Mouse (Mus musculus): ENCODE results near the gene H2afy2. TPM values are rescaled to one million over a fixed set of nuclear protein-coding genes. Genes with fewer than 3 reads are reported as not detected.

H2afy2 gene
- total RNA-seq (2021): 9.8 and 11.3 TPM in 2 replicates
- long read RNA-seq, transcript H2afy2-201 (9 exons, 2,175 nt): major isoform, 14 of 16 reads
- long read RNA-seq, partial matches to known transcripts: 1 of 16 reads
- long read RNA-seq, other reads (novel, unspliced or antisense): 1 of 16 reads

DNA sequence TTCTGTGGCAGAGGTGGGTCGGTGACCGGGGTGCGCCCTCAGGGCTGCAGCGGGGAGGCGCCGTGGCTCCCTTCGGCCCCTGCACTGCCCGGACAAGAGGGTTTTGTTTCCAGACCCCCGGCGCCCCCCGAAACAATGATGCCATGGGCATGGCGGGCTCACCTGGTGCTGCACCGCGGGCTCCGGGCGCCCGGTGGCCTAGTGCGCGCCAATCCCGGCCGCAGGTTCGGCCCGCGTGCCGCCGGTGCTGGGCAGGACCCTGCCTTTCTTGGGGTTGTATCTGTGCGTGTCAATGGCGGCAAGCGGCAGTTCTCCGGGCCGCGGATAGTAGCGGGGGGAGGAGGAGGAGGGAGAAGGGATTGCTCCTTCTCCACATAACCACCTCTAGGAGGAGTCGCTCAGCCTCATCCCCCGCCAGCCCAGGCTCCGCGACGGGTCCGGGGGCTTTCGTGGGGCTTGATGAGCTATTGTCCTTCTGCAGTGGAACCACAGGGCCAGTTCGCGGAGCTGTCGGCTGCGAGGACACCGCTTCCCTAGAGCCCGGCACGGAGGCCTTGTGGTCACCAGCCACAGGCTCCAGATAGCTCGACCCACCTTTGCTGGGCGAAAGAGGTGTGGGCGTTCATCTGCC lies at the start of gene H2afy2:
H2afy2 (minus strand) TSS at position 527 of the 631 bp plus-strand sequence.
- peak; percentile 64 for DNase-seq

DNA sequence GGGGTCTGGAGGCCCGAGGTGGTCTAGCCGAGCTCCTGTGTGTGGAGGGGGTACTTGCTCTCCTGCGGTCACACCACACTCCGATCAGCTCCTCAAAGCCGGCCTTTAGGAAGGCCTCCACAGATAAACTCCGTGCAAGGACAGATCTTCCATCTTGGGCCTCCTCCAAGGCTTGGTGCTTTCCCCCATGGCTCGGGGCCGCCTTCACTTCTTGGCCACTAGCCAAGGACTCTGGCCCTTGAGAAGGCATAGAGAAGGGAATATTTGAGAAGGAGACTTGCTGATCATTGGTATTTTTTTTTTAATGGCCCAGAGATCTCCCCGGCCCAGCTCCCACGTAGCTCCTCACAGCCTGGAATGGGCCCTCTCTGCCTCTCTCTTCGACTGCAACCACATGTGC lies 48.8 kb upstream of the H2afy2 start:
- DNase-seq: no peak

DNA sequence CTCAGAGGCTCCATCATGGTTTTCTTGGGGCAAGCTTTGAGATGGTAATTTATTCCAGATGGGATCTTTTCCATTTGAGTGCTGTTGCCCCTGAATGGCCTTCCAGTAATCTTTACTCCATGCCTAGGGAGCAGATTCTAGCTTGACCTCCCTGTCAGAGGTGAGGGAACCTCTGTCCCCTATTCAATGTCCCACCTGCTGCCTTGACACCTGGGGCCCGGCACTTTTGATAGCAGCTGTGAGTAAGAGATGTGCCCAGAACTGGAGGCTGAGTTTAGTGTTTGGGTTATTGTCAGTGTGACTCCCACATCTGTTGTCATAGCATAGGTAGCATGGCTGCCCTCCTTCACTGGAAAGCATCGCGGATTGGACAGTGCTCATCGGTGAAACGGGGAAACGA lies 47.8 kb upstream of the H2afy2 start:
- DNase-seq: no peak

DNA sequence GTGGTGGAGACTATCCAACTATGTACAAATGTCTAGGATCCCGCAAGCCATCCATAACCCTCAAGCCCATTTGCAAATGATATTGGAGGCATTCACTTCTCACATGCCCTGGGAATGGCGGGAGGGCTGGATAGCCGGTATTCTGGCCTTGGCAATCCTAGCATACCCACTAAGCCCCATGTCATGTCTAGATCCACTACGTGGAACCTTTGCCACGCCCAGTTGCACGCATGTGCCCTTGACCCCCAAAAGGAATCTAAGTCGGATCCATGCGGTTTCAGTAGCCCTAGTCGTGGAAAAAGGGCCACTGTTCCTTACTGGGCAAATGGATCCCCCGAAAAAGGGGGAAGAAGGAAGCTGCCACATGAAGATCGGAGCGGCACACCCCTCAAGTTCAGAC lies 47.3 kb upstream of the H2afy2 start:
- no peak for DNase-seq

DNA sequence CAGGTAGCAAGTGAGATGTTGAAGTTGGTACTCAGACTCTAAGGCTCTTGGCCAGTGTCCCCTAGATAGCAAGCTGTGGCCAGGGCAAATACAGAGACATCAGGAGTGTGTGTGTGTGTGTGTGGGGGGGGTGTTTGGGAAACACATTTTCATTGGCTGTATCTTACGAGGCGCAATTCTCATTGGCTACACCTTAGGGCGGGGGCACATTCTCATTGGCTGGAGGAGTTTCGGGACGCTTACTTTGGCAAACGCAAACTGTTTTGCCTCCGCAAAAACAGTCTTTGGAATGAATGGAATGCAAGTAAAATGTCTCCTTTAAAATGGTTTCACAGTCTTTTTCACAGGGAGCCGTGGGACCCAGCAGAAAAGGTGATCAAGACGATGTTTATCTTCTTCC lies 46.9 kb upstream of the H2afy2 start:
- no peak for DNase-seq

DNA sequence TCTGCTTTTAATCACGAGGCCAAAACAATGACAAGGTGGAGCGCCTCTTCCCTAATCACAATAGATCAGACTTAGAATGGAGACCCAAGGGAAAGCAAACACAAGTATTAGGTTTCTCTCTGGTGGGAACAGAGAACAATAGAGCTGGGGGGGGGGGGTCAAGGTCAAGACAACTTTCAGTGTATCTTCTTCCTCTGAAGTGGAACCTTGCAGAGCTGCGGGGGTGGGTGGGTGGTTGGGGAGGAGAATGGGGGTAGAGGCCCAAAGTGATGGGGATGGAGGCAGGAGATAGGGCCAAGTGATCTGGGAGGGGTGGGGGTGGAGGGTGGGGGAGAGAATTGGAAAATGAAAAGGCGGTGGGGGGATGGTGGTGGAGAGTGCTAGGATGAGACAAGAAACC lies 45.1 kb upstream of the H2afy2 start:
- no peak for DNase-seq

DNA sequence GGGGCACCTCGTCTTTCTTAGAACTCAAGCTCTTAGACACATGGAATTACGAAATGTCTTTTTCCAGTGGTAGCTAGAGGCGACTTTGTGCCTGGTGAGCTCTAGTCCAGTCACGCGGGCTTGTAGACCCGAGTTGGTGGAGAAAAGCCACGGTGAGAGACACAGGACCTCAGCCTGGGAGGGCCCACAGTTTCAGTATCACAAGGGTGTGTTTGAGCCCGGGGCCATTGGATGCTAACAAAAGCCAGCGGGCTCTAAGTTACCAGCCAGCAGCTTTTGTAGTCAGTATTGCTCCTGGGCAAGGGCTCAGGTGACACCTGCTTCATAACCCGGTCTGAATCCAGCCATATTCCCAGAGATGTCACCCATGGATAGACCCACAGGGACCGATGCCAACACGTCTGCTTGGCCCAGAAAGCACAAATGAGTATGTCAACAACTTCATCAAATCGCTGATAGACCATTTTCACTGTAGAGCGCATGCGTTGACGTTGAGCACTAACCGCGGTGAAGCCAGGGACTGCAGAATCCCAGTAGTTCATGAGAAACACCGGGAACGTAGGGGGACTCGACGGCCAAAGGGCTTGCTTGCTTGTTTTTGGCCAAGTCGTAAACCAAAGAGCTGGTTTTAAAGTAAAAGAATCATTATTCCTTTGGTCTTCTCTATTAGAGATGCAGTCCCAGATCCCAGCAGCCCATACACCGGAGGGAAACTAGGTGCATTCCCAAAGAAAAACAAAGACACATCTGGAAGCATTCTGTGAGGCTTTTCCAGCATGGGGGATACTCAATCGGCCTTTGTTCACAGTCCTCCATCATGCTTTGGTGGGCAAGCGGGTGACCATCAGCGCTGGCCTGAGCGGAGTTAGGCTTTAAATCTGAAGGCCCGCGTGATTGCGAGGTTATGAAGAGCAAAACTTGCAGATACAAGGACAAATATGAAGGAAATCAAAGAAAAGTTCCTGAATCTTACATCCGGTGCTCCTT lies 44.3 kb upstream of the H2afy2 start:
- DNase-seq: no peak

DNA sequence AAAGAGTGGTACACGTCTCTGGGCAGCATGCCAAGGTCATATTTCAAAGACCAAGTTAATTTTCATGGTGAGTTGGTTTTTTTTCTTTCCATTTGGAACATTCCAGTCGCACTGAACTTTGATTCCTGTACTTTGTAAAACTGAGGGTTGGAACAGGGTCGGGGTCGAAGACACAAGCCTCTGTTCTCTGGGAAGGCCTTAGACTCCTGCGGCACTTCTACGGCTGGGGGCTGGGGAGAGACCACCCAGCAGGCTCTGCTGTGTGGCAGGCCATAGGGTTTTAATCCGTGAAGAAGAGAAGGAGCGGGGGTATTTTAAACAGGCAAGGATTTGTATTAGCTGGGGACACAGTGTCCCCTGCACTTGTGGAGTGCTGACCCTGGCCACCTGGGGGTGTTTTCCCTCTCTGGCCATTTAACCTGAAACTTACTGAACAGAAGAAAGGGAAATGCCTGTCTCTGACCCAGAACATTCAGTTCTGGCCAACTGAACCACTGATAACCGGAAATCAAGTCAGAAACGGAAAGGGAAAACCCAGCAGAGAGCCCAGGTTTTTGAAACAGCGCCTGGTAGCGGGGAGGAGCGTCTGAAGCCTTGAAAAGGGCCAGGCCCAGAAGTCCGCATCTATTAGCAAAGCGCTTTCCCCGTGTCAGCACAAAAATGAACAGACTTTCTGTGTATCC lies 42.9 kb upstream of the H2afy2 start:
- DNase-seq: no peak

DNA sequence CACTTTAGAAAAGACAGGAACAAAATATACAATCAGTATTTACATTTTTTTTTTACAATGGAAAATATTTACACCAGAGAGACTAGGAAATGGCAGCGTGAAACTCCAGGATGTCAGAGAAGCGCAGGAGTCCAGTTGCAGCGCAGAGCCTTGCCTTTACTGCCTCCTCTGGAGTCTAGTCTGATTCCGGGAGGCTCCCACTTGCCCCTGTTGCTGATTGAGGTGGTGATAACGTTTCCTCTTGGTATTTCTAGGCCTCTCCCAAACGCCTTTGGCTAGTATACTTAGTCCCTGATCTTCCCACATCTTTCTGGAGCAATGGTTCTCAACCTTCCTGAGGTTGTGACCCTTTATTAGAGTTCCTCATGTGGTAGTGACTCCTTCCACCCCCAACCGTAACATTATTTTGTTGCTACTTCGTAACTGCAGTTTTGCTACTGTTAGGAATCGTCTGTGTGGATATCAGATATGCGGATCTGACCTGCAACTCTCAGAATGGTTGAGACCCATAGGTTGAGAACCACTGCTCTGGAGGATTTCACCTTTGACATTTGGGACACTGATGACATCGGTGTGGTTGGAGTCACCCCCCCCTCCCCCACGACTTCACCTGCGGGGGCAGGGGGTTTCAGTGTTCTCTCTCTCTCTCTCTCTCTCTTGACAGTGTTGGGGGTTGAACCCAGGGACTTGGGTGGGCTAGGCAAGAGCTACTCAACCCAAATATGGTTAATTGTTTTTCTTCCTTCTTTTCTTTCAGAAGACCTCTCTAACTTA lies 42.2 kb upstream of the H2afy2 start:
- DNase-seq: no peak

DNA sequence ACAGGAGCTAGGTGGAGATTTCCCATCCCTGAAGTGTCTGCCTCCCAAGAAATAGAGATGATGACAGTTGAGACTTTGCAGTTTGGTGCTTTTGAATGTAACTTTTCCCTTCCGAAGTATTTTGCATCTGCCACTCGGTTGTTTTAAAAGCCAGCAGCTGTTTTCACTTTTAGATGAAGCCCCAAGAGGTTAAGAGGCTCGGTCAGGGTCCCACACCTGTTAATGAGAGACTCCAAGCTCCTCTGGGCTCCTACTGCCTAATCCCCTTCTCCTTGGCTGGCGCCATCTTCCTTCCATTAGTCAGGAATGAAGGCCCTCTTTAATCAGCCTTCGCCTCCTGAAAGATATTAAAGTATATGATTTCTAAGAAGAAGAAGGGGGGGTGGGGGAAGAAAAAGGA lies 41.6 kb upstream of the H2afy2 start:
- no peak for DNase-seq

DNA sequence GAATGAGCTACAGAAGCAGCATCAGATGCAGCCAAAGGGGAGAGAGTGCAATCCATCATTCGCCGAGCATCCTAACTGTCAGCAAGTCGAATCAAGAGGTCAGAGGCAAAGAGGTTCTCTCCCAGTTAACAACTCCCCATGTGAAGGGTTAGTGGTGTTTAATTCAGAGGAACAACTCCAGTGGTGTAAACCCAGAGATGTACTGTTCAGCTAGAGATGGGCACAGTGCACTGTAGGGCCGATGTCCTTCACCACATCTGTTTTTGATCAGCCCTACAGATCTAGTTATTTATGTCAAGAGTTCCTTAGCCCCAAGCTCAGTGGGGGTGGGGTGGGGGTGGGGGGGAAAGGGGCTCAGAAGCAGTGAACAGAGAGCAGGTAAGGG lies 39.8 kb upstream of the H2afy2 start:
- no peak for DNase-seq

DNA sequence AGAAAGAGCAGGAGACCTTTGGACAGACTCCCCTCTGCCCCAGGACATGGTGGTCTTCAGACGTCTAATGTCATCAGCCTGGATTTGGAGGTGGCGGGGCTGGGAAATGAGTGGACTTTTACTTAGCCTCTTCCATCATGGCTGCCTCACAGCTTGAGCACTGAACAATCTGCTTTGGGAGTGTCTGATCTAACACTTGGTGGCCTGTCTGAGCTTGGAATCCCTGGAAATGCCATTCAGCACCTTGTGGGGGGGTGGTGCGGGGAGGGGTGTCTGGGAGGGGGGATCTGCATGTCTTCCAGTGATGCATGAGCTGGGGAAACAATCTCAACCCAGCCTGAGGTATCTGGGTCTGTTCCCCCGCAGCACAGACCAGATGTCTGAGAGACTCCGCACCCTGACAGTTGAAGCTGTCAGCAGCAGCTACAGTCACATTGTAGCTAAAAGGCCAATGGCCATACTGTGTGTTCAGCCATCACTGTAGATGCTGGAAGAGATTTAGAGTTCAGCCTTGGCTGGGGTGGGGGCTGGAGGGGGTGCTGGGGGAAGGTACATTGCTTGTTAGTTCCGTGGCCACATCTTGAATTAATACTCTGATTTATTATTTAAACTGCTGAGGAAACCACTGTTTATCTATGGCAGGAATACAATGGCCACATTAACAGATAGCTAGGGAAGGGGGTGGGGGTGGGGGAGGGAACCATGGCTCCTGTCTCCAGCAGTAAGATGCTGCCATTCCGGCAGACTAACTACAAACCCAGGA lies 39.2 kb upstream of the H2afy2 start:
- no peak for DNase-seq

DNA sequence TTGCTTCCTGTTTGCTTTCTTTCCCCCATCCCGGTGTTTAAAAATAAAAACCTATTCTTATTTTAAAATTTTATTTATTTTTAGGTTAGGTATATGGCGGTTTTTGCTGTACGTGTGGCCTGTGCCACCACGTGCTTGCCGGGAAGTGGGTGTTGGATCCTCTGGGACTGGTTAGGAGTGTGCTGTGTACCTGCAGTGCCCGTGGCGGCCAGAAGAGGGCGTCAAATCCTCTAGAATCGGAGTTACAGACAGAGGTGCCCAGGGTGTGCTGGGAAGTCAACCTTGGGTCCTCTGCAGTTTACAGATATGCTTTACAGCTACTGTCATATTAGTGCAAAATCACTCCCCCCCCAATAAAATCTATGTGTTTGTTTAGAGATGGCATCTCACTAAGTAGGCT lies 36.1 kb upstream of the H2afy2 start:
- DNase-seq: no peak

DNA sequence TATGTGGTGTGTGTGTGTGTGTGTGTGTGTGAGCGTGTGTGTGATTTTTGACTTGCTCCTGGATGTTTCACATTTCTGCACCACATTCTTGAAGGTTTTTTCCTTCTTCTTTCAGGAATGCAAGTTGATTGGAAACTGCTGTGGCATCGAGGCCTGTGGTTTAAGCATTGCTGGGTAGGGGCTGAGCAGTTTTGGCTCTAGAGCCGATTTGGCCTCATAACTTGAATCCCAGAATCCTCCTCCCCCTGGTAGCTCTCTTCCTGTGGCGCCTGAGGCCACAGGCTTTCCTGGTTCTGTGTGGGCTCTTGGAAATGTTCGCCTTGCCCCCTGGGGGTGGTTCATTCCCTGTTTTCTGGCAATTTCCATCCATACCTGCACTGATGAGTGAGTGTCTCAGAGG lies 28.0 kb upstream of the H2afy2 start:
- no peak for DNase-seq

DNA sequence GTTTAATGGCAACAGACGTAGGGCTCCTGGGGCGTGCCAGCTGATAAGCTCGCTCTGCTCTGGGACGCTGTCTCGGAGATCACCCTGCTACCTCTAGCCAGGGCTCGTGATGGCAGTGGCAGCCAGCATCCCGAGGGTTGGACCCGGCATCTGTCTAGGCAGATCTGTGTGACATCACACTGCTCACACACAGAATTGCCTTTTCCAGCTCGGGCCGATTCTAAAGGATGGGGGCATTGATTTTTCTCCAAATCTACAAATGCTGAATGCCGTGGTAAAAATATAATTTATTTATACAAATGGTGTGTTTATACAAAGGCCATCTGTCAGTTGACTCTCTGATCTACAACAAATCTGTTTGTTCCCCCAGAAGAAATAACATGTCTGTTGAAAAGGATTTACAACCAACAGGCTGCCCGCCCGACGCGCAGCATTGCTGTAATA lies 14.2 kb upstream of the H2afy2 start:
- DNase-seq: no peak

DNA sequence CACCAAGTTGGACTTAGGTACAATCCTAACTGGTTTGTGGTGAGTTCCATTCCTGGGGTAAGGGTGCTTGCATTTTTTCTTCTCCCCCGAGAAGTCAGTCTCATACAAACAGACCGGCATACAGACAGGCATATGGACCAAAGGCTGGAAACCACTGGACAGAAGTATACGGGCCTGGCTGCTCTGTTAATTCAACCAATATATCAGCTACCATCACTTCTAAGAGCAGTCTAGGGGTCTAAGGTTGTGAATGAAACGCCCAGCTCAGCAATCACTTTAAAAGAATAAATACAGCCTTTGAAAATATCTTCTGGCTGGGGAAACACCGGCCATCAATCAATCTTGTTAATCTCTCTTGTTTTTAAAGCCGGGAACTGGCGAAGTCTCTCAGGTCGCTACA lies 11.5 kb upstream of the H2afy2 start:
- no peak for DNase-seq

DNA sequence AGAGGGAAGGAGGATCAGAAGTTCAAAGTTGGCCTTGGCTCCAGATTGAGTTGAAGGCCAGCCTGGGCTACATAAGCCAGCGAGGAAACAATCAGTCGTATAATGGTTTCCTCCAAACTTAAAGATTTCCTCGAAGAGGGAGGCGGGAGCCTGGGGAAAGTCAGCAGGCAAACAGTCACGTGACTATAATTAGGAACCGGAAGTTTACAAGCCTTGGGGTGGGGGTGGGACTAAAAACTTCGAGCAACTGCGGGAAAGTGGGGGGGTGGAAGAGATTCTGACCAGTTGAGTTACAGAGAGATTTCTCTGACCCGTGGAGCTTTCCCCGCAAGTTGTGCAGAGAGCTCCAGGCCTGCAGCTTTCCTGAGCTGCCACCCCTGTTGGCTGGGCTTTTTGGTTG lies 11.0 kb upstream of the H2afy2 start:
- DNase-seq: no peak

DNA sequence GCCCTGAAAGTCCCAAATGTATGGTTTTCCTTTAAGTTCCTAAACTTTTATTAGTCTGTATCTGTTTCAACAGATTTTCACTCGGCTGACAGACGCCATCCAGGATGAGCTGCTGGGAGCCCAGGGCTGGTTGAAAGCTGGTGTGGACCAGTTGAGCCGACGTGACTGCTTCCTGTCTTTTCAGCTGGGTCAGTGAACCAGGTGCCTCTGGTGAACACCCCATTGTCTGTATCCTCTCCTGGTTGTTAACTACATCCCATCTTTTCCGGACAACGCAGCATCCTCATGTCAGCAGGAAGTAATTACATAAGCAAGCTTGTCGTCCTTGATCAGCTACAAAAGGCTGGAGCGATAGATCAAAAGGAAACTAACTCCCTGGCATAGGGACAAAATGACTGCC lies 9.1 kb upstream of the H2afy2 start:
- DNase-seq: no peak

DNA sequence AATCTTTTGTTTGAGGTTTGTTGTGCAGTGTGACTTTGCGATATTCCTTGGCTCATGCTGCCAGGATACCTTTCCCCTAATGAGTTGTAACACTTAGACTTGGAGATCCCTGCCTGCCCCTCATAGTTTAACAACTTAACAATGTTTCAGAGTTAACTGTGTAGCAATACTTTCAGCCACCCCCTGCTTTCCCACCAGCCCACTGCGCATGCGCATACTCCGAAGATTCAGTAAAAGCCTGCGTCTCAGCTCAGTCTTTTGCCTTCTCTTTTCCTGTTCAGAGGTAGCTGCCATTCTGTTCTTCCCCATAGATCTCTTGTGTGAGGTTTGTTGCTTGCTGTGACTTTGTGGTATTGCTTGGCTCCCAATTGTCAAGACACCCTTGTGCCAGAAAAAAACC lies 4.6 kb upstream of the H2afy2 start:
- no peak for DNase-seq

DNA sequence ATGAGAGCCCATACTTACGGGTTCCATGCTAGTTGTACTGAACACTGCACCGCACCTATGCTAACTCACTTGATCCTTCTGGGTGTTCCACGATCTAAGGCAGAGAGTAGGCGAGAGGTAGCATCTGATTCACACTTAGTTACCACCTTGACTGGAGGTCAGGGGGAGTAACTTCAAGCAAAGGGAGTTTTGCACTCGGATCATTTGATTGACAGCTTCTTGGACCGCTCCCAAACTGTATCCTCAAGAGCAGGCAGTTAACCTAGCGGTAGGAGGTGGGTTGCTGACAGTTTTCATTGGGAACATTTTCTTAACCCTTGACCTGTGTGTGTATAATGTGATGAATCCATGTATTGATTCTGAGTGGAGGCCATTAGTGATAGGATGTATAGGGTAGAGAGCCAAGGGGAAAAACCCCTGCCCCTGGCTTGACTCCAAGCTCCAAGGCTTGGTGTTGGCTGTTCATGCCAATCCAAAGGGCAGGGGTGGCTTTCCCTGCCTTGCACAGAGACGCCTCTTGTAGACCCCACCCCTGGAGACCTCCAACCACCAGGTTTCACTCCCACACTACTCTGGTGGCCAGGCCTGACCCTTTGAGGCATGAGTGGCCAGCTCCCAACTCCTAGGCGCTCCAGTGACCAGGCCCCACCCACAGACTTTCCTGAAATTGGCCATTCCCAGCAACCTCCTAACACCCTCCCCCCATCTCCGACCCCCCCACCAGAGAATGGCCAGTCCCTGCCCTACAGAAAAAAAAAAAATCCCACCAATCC lies 3.8 kb upstream of the H2afy2 start:
- DNase-seq: no peak

Data from adrenal gland, postnatal 25 days (tissue).